Mouse (Mus musculus) heart, adult 9 months (tissue): ENCODE measurements around the gene Smim8.

Source experiments
- DNase-seq, 2 experiments: peaks; one replicate each; pipeline ENCODE4 v3.0.0; 2022; ENCODE audit warnings: low spot score in 2 of 2

Smim8 gene

GRCm38 (mm10) chr4:34720127-34720895 is 57.9 kb downstream of the Smim8 start:
- no peak for DNase-seq

DNA sequence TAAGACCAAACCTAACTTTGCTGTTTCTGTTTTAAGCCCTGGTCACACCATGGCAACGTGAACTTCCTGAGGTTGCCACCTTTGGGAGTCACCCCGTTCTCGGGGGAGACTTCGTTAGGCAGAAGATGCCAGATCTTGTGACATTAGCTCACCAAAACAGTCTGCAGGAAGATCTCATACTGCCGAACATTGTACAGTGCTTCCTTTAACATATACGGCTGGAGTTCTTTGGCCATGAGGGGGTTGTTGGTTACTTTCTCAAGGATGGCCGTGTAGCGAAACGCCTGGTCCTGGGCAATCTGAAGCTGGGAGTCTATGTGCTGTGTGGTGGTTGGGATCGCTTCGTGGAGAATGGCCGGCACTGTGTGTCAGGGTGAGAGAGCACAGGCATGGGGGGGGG is 58.8 kb downstream of the Smim8 start:
- DNase-seq: no peak
